Mouse (Mus musculus): ENCODE measurements around the gene Dnajb4. TPM values are rescaled to one million over a fixed set of nuclear protein-coding genes. Genes with fewer than 3 reads are reported as not detected.

Dnajb4 gene
- total RNA-seq, 1 experiment, result 8.6 TPM

DNA sequence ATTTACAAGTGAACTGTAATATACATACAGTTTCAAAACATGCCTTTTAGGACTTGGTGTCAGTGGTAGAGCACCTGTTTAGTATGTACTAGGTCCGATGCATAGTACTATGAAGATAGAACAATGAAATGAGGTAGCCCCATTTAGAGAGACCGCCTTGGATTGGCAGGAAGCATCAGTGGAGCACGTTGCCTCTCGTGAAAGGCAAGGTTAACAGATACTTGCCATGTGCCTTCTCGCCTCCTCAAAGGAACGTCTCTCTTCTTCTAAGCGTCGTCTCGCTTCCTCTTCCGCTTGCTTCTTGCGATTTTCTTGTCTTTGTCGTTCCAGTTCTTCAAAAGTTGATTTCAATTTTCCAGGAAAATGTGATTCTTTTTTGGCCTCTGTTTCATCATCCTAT, 37.6 kb upstream of the Dnajb4 start:
- H3K27ac ChIP-seq (ENCODE audit: insufficient read depth, low read depth, low read length, poor library complexity, severe bottlenecking), result no peak overlapping the region
- no peak for DNase-seq (ENCODE audit: low read depth, low spot score)
- no peaks in the 10 kb centered on the region for H3K9me3 ChIP-seq (ENCODE audit: control insufficient read depth, insufficient read depth, low read depth, low read length)
- no peak overlapping the region for H3K9ac ChIP-seq (ENCODE audit: insufficient read depth, low read depth, low read length, poor library complexity, severe bottlenecking)
- H3K36me3 ChIP-seq (ENCODE audit: control insufficient read depth, insufficient read depth, low read length, poor library complexity, severe bottlenecking), result no peaks in the 10 kb centered on the region
- no peak overlapping the region for H3K4me3 ChIP-seq (ENCODE audit: insufficient read depth in 1 of 2, low read depth in 1 of 2, low read length in 2 of 2, poor library complexity in 1 of 2, severe bottlenecking in 1 of 2)
- TF ChIP-seq ZNF384 (IDR thresholded peaks at IDR 0.05; ENCODE audit: low read depth, low read length) (no peak), CHD2 (IDR thresholded peaks at IDR 0.05; ENCODE audit: low read depth, low read length) (no peak), HCFC1 (IDR thresholded peaks at IDR 0.05; ENCODE audit: borderline replicate concordance, insufficient read depth, low read length) (no peak), MAFK (IDR thresholded peaks at IDR 0.05; ENCODE audit: insufficient read depth, low read depth, low read length) (no peak), ZC3H11A (IDR thresholded peaks at IDR 0.05; ENCODE audit: borderline replicate concordance, low read depth, low read length) (no peak)
- no peaks in the 10 kb centered on the region for H3K4me1 ChIP-seq (ENCODE audit: control insufficient read depth in 2 of 2, insufficient read depth in 2 of 2, low read length in 2 of 2, poor library complexity in 1 of 2)
- in situ Hi-C loops (cut with MboI; ENCODE audit: low sequenced_read_pairs in 2 of 2, unreplicated experiment in 2 of 2), result no loop called here

DNA sequence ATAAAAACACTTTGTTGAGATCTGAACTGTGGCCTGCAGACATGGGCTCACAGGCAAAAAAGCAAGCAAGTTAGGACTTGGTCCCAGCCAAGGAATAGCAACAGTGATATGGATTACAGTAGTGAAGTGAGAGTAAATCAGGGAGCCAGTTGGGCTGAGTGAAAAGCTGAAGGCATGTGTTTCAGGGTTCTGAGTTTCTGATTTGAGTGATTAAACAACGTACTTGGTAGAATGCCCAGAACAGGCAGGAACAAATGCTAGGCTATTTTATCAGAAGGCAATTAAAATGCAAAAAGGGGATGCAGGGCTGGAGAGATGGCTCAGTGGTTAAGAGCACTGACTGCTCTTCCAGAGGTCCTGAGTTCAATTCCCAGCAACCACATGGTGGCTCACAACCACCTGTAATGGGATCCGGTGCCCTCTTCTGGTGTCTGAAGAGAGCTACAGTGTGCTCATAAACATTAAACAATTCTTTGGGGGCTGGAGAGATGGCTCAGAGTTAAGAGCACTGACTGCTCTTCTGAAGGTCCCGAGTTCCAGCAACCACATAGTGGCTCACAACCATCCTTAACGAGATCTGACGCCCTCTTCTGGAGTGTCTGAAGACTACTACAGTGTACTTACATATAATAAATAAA, 35.3 kb upstream of the Dnajb4 start:
- no peak for DNase-seq (ENCODE audit: low read depth, low spot score)
- no peaks in the 10 kb centered on the region for H3K4me1 ChIP-seq (ENCODE audit: control insufficient read depth in 2 of 2, insufficient read depth in 2 of 2, low read length in 2 of 2, poor library complexity in 1 of 2)
- in situ Hi-C loops (cut with MboI; ENCODE audit: low sequenced_read_pairs in 2 of 2, unreplicated experiment in 2 of 2), result no loop called here
- H3K9me3 ChIP-seq (ENCODE audit: control insufficient read depth, insufficient read depth, low read depth, low read length), result no peaks in the 10 kb centered on the region
- no peak overlapping the region for H3K4me3 ChIP-seq (ENCODE audit: insufficient read depth in 1 of 2, low read depth in 1 of 2, low read length in 2 of 2, poor library complexity in 1 of 2, severe bottlenecking in 1 of 2)
- no peaks in the 10 kb centered on the region for H3K36me3 ChIP-seq (ENCODE audit: control insufficient read depth, insufficient read depth, low read length, poor library complexity, severe bottlenecking)
- TF ChIP-seq CHD2 (IDR thresholded peaks at IDR 0.05; ENCODE audit: low read depth, low read length), result no peak
- TF ChIP-seq HCFC1 (IDR thresholded peaks at IDR 0.05; ENCODE audit: borderline replicate concordance, insufficient read depth, low read length), result no peak
- no peak for TF ChIP-seq ZC3H11A (IDR thresholded peaks at IDR 0.05; ENCODE audit: borderline replicate concordance, low read depth, low read length)
- TF ChIP-seq ZNF384 (IDR thresholded peaks at IDR 0.05; ENCODE audit: low read depth, low read length), result no peak
- no peak for TF ChIP-seq MAFK (IDR thresholded peaks at IDR 0.05; ENCODE audit: insufficient read depth, low read depth, low read length)
- H3K9ac ChIP-seq (ENCODE audit: insufficient read depth, low read depth, low read length, poor library complexity, severe bottlenecking), result no peak overlapping the region
- no peak overlapping the region for H3K27ac ChIP-seq (ENCODE audit: insufficient read depth, low read depth, low read length, poor library complexity, severe bottlenecking)

DNA sequence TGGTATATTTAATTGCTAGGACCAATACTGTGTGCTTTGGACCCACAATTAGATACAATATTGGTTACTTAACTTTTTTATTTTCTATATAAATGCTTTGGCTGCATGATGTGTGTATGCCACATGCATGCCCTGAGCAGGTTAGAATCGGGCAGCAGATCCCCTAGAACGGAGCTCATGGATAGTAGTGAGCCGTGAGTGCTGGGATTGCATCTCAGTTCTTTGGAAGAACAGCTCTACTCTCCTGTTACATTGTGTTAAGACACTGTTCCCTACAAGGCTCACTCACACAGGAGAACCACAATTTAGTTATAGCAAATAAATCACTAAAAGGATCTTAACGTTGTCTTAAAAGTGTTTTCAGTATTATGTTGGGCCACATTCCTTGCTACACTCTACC, 33.2 kb upstream of the Dnajb4 start:
- Histone ChIP-seq H3K36me3 (ENCODE audit: control insufficient read depth, insufficient read depth, low read length, poor library complexity, severe bottlenecking) (no peaks in the 10 kb centered on the region), H3K9me3 (ENCODE audit: control insufficient read depth, insufficient read depth, low read depth, low read length) (no peaks in the 10 kb centered on the region), H3K4me3 (ENCODE audit: insufficient read depth in 1 of 2, low read depth in 1 of 2, low read length in 2 of 2, poor library complexity in 1 of 2, severe bottlenecking in 1 of 2) (no peak overlapping the region), H3K9ac (ENCODE audit: insufficient read depth, low read depth, low read length, poor library complexity, severe bottlenecking) (no peak overlapping the region), H3K4me1 (ENCODE audit: control insufficient read depth in 2 of 2, insufficient read depth in 2 of 2, low read length in 2 of 2, poor library complexity in 1 of 2) (no peaks in the 10 kb centered on the region), H3K27ac (ENCODE audit: insufficient read depth, low read depth, low read length, poor library complexity, severe bottlenecking) (no peak overlapping the region)
- no peak for DNase-seq (ENCODE audit: low read depth, low spot score)
- TF ChIP-seq CHD2 (IDR thresholded peaks at IDR 0.05; ENCODE audit: low read depth, low read length) (no peak), ZC3H11A (IDR thresholded peaks at IDR 0.05; ENCODE audit: borderline replicate concordance, low read depth, low read length) (no peak), MAFK (IDR thresholded peaks at IDR 0.05; ENCODE audit: insufficient read depth, low read depth, low read length) (no peak), ZNF384 (IDR thresholded peaks at IDR 0.05; ENCODE audit: low read depth, low read length) (no peak), HCFC1 (IDR thresholded peaks at IDR 0.05; ENCODE audit: borderline replicate concordance, insufficient read depth, low read length) (no peak)
- in situ Hi-C loops (cut with MboI; ENCODE audit: low sequenced_read_pairs in 2 of 2, unreplicated experiment in 2 of 2), result no loop called here

DNA sequence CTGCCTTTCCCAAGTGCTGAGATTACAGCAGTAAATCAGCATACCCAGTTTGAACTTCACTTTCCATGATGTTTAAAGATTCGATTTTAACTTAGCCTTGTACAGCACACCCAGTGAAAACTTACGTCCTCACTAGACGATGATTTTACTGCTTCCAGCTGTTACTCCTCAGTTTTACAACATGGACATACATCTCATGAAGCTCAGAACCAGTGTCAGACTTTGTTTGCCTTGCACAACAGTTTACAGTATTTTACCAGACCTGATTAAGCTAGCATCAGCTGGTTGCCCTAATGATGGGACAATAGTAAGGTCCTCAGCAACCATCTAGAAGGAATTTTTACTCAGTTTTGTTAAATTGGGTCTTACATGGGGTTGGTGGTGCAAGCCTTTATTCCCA, 31.0 kb upstream of the Dnajb4 start:
- Histone ChIP-seq H3K4me3 (ENCODE audit: insufficient read depth in 1 of 2, low read depth in 1 of 2, low read length in 2 of 2, poor library complexity in 1 of 2, severe bottlenecking in 1 of 2) (no peak overlapping the region), H3K27ac (ENCODE audit: insufficient read depth, low read depth, low read length, poor library complexity, severe bottlenecking) (no peak overlapping the region), H3K4me1 (ENCODE audit: control insufficient read depth in 2 of 2, insufficient read depth in 2 of 2, low read length in 2 of 2, poor library complexity in 1 of 2) (no peaks in the 10 kb centered on the region), H3K36me3 (ENCODE audit: control insufficient read depth, insufficient read depth, low read length, poor library complexity, severe bottlenecking) (no peaks in the 10 kb centered on the region; the same call in 1 of the 2 replicates), H3K9me3 (ENCODE audit: control insufficient read depth, insufficient read depth, low read depth, low read length) (no peaks in the 10 kb centered on the region), H3K9ac (ENCODE audit: insufficient read depth, low read depth, low read length, poor library complexity, severe bottlenecking) (no peak overlapping the region)
- DNase-seq (ENCODE audit: low read depth, low spot score), result no peak
- in situ Hi-C loops (cut with MboI; ENCODE audit: low sequenced_read_pairs in 2 of 2, unreplicated experiment in 2 of 2), result no loop called here
- TF ChIP-seq CHD2 (IDR thresholded peaks at IDR 0.05; ENCODE audit: low read depth, low read length) (no peak), MAFK (IDR thresholded peaks at IDR 0.05; ENCODE audit: insufficient read depth, low read depth, low read length) (no peak), ZC3H11A (IDR thresholded peaks at IDR 0.05; ENCODE audit: borderline replicate concordance, low read depth, low read length) (no peak), ZNF384 (IDR thresholded peaks at IDR 0.05; ENCODE audit: low read depth, low read length) (no peak), HCFC1 (IDR thresholded peaks at IDR 0.05; ENCODE audit: borderline replicate concordance, insufficient read depth, low read length) (no peak)

All from ES-E14 (cell line).